Mouse (Mus musculus) right cerebral cortex, postnatal 14 days (tissue): ENCODE measurements at regions not wholly inside any gene's neighbourhood (a gene's known extent, or its start where the extent isn't known, plus 50 kb on each side); places are given as distances from the start of the nearest gene placed in this dataset.

ENCODE experiments used
- DNase-seq: peaks from one replicate; pipeline ENCODE4 v3.0.0; 2022

GRCm38 (mm10) chr6:6280812-6281568 lies 64.0 kb upstream of the Slc25a13 start:
- DNase-seq = no peak

GRCm38 (mm10) chr6:6279646-6280045 lies 62.7 kb upstream of the Slc25a13 start:
- no peak for DNase-seq

GRCm38 (mm10) chr6:6270545-6270944 lies 53.6 kb upstream of the Slc25a13 start:
- DNase-seq = no peak
